Mouse (Mus musculus): Measurements from ENCODE around the gene Atp2a2.

GRCm38 (mm10) chr5:122474643-122475363 lies 27.2 kb downstream of the Atp2a2 start:
- TF ChIP-seq CTCF (IDR thresholded peaks at IDR 0.05; ENCODE audit: borderline replicate concordance, insufficient read depth, low read depth, low read length) = no peak
- TF ChIP-seq POLR2A (IDR thresholded peaks at IDR 0.05; ENCODE audit: borderline replicate concordance, insufficient read depth, low read length) = no peak
